Mouse (Mus musculus) olfactory bulb, adult 2 months (tissue): ENCODE measurements around the gene Lcn4. TPM values are rescaled to one million over a fixed set of nuclear protein-coding genes. Genes with fewer than 3 reads are reported as not detected.
A peak's percentile ranks its signal among the peaks of the same experiment; 100 is the strongest.

Experiments used
- H3K27ac ChIP-seq: fragments of 200-500 bp; 2 replicates; pipeline ENCODE4 v1.5.1; 2012; ENCODE audit warnings: low read depth, low read length; ENCODE audit not compliant: insufficient read depth
- H3K4me1 ChIP-seq: fragments of 200-500 bp; 2 replicates; pipeline ENCODE4 v1.6.1; 2012; ENCODE audit warnings: low read length; ENCODE audit not compliant: control insufficient read depth, insufficient read depth
- H3K4me3 ChIP-seq: fragments of 200-500 bp; 2 replicates; pipeline ENCODE4 v1.5.1; 2012; ENCODE audit warnings: mild to moderate bottlenecking, low read depth, low read length, moderate library complexity; ENCODE audit not compliant: insufficient read depth
- CTCF ChIP-seq: fragments of 200-500 bp; IDR thresholded peaks from 2 replicates; pipeline ENCODE4 v1.5.1; 2012; ENCODE audit warnings: low read depth, mild to moderate bottlenecking, low read length, moderate library complexity; ENCODE audit not compliant: insufficient read depth
- POLR2A ChIP-seq: fragments of 200-500 bp; IDR thresholded peaks from 2 replicates; pipeline ENCODE4 v1.6.1; 2012; ENCODE audit warnings: mild to moderate bottlenecking, low read depth, low read length, moderate library complexity; ENCODE audit not compliant: insufficient read depth
- WGBS: fragments of 180-500 bp; shearing (Covaris S2); methylation state at CpG from one replicate; pipeline ENCODE4 v1.1.7; 2018; 5-methylcytosine and 5-hydroxymethylcytosine counted together
- polyA plus RNA-seq: library from polyadenylated mRNA; stranded (reverse); fragments of >200 nt; gene quantifications from 2 replicates; pipeline ENCODE4 v1.2.4, GENCODE M21; 2012; ENCODE audit warnings: low replicate concordance; ENCODE audit not compliant: missing spikeins, insufficient read depth, insufficient read length

Lcn4 gene
- polyA plus RNA-seq, 1 experiment, result not detected

- Histone ChIP-seq H3K27ac (no peak overlapping the region), H3K4me3 (no peak overlapping the region), H3K4me1 (peaks cover 48% of the 10 kb centered on the region)
- WGBS, result 35% methylated on average over 2 of the region's 2 CpGs
- TF ChIP-seq CTCF, result no peak
- TF ChIP-seq POLR2A, result no peak
Measured at GRCm38 (mm10) chr2:26636325-26636635, 34.8 kb downstream of the Lcn4 start.

DNA sequence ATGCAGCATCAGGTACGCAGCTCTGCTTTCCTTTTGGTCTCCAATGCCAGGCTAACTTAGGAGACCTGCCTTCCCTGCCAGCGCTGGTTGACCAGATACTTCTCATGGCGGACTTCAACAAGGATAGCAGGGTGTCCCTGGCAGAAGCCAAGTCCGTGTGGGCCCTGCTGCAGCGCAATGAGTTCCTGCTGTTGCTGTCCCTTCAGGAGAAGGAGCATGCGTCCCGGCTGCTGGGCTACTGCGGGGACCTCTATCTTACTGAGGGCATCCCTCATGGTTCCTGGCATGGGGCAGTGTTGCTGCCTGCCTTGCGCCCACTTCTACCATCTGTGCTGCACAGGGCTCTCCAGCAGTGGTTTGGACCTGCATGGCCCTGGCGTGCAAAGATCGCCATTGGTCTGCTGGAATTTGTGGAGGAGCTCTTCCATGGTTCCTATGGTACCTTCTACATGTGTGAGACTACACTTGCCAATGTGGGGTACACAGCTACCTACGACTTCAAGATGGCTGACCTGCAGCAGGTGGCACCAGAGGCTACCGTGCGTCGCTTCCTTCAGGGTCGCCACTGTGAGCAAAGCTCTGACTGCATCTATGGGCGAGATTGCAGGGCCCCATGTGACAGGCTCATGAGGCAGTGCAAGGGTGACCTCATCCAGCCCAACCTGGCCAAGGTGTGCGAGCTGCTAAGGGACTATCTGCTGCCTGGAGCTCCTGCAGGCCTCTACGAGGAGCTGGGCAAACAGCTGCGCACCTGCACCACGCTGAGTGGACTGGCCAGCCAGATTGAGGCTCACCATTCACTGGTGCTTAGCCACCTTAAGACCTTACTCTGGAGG lies 35.4 kb downstream of the Lcn4 start:
- WGBS, result 74% methylated on average over 21 of the region's 21 CpGs
- TF ChIP-seq CTCF (no peak), POLR2A (no peak)
- Histone ChIP-seq H3K27ac (no peak overlapping the region), H3K4me3 (no peak overlapping the region), H3K4me1 (peaks cover 52% of the 10 kb centered on the region)

DNA sequence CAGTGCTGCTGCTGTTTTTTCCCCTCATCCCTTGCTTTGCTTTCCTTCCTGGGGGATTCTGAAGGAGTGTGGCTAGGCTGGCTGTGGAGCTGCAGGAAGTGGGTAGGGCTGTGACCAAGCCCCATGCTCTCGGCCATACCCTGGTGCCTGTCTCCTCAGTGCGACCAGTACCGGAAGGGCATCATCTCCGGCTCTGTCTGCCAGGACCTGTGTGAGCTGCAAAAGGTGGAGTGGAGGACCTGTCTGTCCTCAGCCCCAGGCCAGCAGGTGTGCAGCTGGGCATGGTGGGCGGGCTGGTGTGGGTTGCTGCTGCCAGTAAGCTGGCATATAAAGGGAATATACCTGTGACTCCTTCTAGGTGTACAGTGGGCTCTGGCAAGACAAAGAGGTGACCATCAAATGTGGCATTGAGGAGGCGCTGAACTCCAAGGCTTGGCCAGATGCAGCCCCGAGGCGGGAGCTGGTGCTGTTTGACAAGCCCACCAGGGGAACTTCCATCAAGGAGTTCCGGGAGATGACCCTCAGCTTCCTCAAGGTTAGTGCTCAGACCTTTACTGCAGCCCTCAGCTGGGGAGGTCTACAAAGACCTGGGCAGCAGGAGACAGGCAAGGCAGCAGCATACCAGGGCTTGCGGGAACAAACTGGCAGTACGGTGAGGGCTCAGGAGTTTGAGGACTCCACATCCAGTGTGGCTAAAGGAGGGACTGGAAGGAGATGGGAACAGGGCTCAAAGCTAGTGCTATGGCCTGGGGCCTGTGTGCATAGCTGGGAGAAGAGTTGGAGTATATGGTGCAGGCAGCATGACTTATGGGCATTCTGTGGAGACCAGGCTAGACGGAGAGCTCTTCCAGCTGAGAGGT lies 36.2 kb downstream of the Lcn4 start:
- no peak overlapping the region for H3K4me3 ChIP-seq
- peaks cover 50% of the 10 kb centered on the region for H3K4me1 ChIP-seq
- 62% methylated on average over 12 of the region's 12 CpGs for WGBS
- H3K27ac ChIP-seq, result no peak overlapping the region
- TF ChIP-seq POLR2A (no peak), CTCF (no peak)

- WGBS, result 70% methylated on average over 4 of the region's 4 CpGs
- Histone ChIP-seq H3K27ac (no peak overlapping the region), H3K4me1 (peaks cover 56% of the 10 kb centered on the region), H3K4me3 (no peak overlapping the region)
- no peak for TF ChIP-seq CTCF
- TF ChIP-seq POLR2A, result no peak
Measured at GRCm38 (mm10) chr2:26633953-26634530, 37.0 kb downstream of the Lcn4 start.

- WGBS, result 80% methylated on average over 16 of the region's 16 CpGs
- Histone ChIP-seq H3K4me1 (peaks cover 53% of the 10 kb centered on the region), H3K27ac (no peak overlapping the region)
Measured at GRCm38 (mm10) chr2:26632541-26633395, 38.3 kb downstream of the Lcn4 start.

GRCm38 (mm10) chr2:26628792-26629437 lies 42.2 kb downstream of the Lcn4 start:
- Histone ChIP-seq H3K4me3 (peak overlapping the region; percentile 82), H3K4me1 (peaks cover 40% of the 10 kb centered on the region), H3K27ac (peak overlapping the region; percentile 70)
- WGBS, result 15% methylated on average over 5 of the region's 5 CpGs
- TF ChIP-seq POLR2A, result no peak
- no peak for TF ChIP-seq CTCF

More at GRCm38 (mm10) chr2:26632541-26633395, 38.3 kb downstream of the Lcn4 start:
- H3K4me3 ChIP-seq, result no peak overlapping the region
- TF ChIP-seq POLR2A (no peak), CTCF (no peak)

DNA sequence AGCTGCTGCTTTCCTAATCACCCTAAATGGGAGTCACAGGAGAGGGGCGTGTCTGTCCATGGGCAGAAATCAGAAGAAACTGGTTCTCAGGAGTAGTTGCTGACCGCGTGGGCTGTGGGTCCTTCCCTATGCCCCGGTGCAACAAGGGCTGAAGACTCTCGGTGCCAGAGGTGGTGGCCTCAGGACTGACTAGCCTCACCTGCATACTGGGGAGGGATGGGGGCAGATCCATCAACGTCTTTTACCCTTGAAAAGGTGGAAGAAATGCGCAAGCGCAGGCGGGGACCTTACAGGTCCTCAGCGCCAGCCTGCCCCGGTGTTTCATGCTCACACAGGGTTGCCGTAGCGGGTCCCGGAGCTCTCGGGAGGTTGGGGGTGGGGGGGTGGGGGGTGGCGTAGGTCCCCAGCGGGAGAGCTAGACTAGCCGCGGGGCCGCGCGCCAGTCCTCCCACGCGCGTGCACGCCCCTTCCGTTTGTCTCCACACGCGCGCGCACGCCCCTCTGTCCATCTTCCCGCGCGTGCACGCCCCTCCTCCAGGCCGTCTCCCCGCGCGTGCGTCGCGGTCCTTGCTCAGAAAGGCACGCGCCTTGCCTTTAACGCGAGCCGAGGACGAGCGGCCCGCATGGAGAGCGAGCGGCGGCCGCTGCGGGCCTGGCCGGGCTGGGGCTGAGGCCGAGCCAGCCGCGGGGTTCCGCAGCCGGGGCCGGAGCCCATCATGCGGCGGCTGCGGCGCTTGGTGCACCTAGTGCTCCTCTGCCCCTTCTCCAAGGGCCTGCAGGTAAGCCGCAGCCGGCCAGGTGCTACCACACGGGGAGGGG lies 43.0 kb downstream of the Lcn4 start, which contains the start of gene Fam69b:
Gene Fam69b (plus strand): TSS at position 537 of the 819 bp plus-strand sequence.
- TF ChIP-seq CTCF (no peak), POLR2A (0 out of 2 replicates have a peak, but pooled peaks have one; percentile 54)
- Histone ChIP-seq H3K27ac (peak within 1 kb of the TSS; percentile 70), H3K4me1 (peaks cover 36% of the 10 kb centered on the region), H3K4me3 (peak within 1 kb of the TSS; percentile 82)
- WGBS, result under 1% methylated on average over 69 of the region's 70 CpGs
